Mouse (Mus musculus) stomach, postnatal 0 days (tissue): ENCODE measurements around the gene Hnrnph1.

ENCODE experiments used
- CTCF ChIP-seq: IDR thresholded peaks from 2 replicates; pipeline ENCODE4 v1.5.1; 2016; ENCODE audit warnings: antibody characterized with exemption, low read depth, mild to moderate bottlenecking, moderate library complexity
- EP300 ChIP-seq: optimal IDR thresholded peaks from 2 replicates; pipeline ENCODE3; 2016; ENCODE audit warnings: antibody characterized with exemption

GRCm38 (mm10) chr11:50329378-50329777 lies 47.4 kb upstream of the Hnrnph1 start:
- TF ChIP-seq EP300 (no peak), CTCF (no peak)
